Mouse (Mus musculus) heart, adult 2 months (tissue): Measurements from ENCODE around the gene Sec14l1. TPM values are rescaled to one million over a fixed set of nuclear protein-coding genes. Genes with fewer than 3 reads are reported as not detected.

Experiments
- DNase-seq, 2 experiments: peaks; one replicate each; pipeline ENCODE4 v3.0.0; 2021
- H3K27ac ChIP-seq: fragments of 200-600 bp; 2 replicates; pipeline ENCODE4 v1.8.1; 2022
- H3K27me3 ChIP-seq: fragments of 200-500 bp; 2 replicates; pipeline ENCODE4 v1.6.1; 2012; ENCODE audit warnings: mild to moderate bottlenecking, low read length, inconsistent platforms, mixed read lengths; ENCODE audit not compliant: control insufficient read depth, insufficient read depth
- H3K36me3 ChIP-seq: fragments of 200-500 bp; 2 replicates; pipeline ENCODE4 v1.6.1; 2012; ENCODE audit warnings: low read length, inconsistent platforms; ENCODE audit not compliant: control insufficient read depth, insufficient read depth
- H3K4me1 ChIP-seq: fragments of 200-500 bp; 2 replicates; pipeline ENCODE4 v1.6.1; 2011; ENCODE audit warnings: low read length; ENCODE audit not compliant: control insufficient read depth, insufficient read depth
- H3K4me3 ChIP-seq: fragments of 200-600 bp; 2 replicates; pipeline ENCODE4 v1.8.1; 2022
- H3K79me2 ChIP-seq: fragments of 200-500 bp; replicated peaks from 2 replicates; pipeline ENCODE4 v1.6.1; 2012; ENCODE audit warnings: mild to moderate bottlenecking, inconsistent platforms, low read length, moderate library complexity, mixed read lengths; ENCODE audit not compliant: control insufficient read depth, insufficient read depth
- H3K9ac ChIP-seq: fragments of 200-500 bp; 2 replicates; pipeline ENCODE4 v1.6.1; 2012; ENCODE audit warnings: low read depth, mild to moderate bottlenecking, control low read depth, inconsistent platforms, low read length, mixed read lengths
- CTCF ChIP-seq: fragments of 200-600 bp; IDR thresholded peaks from 2 replicates; pipeline ENCODE4 v1.8.1; 2022; ENCODE audit warnings: antibody characterized with exemption, mild to moderate bottlenecking, moderate library complexity
- EP300 ChIP-seq: fragments of 200-500 bp; IDR thresholded peaks from 2 replicates; pipeline ENCODE4 v1.6.1; 2011; ENCODE audit warnings: low read depth, low read length, control low read depth; ENCODE audit not compliant: insufficient read depth
- POLR2A ChIP-seq: fragments of 200-500 bp; IDR thresholded peaks from 2 replicates; pipeline ENCODE4 v1.6.1; 2011; ENCODE audit warnings: mild to moderate bottlenecking, low read depth, low read length, control low read depth; ENCODE audit not compliant: insufficient read depth
- WGBS: fragments of 180-500 bp; shearing (Covaris S2); methylation state at CpG from one replicate; pipeline ENCODE4 v1.1.7; 2018; 5-methylcytosine and 5-hydroxymethylcytosine counted together
- intact Hi-C: fragments of 180-260 bp; cut with DNase I; formaldehyde crosslinking; loops from one replicate; pipeline ENCODE4 v1.15.1; 2025
- polyA plus RNA-seq: library from polyadenylated mRNA; depleted of rRNA; stranded (reverse); fragments of >200 nt; gene quantifications from 2 replicates; pipeline ENCODE4 v1.2.3, GENCODE M21; 2012
- total RNA-seq, 2 experiments: library from RNA; stranded (reverse); gene quantifications; 2 replicates each; pipeline ENCODE4 v1.2.3; 2021

Sec14l1 gene
- total and polyA plus RNA-seq, 3 experiments = 65.4 to 89.5 (median 71.5) TPM

DNA sequence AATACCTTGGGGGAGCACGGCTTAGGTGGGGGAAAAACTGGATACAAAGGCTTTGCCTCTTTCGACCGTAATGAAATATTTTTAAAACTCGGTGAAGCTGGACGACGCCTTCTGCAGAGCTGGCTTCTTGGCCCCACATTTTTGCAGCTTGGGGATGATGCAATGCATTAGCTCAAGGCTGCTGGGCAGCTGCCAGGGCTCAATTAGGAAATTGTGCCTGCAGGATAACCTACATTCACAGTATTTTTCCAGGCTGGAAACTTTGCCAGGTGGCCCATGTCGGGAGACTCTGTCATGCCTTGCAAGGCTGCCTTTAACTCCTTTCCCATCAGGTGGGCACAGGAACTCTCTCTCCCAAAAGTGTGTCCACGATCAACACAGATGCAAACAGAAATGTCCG lies 6.4 kb upstream of the Sec14l1 start:
- no peaks in the 10 kb centered on the region for H3K79me2 ChIP-seq
- TF ChIP-seq EP300 (no peak), POLR2A (no peak)
- H3K4me1 ChIP-seq = peaks cover 18% of the 10 kb centered on the region
- H3K27me3 ChIP-seq = no peaks in the 10 kb centered on the region
- H3K27ac ChIP-seq = peak overlapping the region; percentile 65
- H3K4me3 ChIP-seq = no peak overlapping the region
- no peaks in the 10 kb centered on the region; the same call in 1 of the 2 replicates for H3K36me3 ChIP-seq
- peak; percentile 84 to 88 for DNase-seq
- WGBS = 16% methylated on average over 9 of the region's 9 CpGs
- intact Hi-C loops = no loop called here
- peak overlapping the region; percentile 16; the same call in 1 of the 2 replicates for H3K9ac ChIP-seq

DNA sequence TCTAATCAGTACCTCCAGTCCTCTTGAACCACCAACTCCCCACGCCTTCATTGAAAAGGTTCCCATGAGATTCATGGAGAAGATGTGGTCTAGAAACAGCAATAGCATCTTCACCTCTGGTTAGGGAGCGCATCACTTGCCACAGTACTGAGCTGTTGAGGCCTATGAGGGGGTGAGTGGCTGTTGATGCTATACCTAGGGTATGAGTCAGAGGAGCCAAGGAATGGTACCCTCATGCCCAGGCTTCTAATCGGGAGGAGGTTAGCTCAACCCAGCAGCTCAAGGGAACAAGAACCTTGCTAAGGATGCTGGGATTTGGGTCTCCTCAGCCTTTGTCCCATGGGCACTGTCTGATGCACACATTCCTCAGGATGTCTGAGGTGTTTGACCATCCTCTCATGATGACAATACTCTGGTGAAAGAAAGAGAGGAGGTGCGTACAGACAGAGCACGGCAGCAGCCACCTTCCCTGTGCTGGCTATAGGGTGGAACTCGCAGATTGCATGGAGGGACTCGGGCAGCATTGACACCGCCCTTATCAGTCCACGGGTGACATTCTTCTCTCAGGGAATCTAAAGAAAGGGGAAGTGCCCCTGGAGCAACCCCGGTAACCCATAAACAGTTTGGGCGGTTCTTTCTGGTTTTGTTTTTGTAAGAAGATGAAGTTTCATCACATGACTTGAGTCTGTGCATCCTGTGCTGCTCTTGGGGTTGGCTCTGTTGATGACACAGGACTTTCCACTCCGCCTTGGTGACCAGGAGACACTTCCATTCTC lies 5.6 kb upstream of the Sec14l1 start:
- H3K9ac ChIP-seq = no peak overlapping the region
- no peaks in the 10 kb centered on the region for H3K79me2 ChIP-seq
- 65% methylated on average over 12 of the region's 12 CpGs for WGBS
- H3K27ac ChIP-seq = peak overlapping the region; percentile 65
- H3K4me1 ChIP-seq = peaks cover 14% of the 10 kb centered on the region
- intact Hi-C loops = no loop called here
- H3K27me3 ChIP-seq = no peaks in the 10 kb centered on the region
- TF ChIP-seq CTCF (no peak), POLR2A (no peak), EP300 (no peak)
- H3K4me3 ChIP-seq = no peak overlapping the region
- peak in 1 of 2 experiments; percentile 21 for DNase-seq
- no peaks in the 10 kb centered on the region; the same call in 1 of the 2 replicates for H3K36me3 ChIP-seq

DNA sequence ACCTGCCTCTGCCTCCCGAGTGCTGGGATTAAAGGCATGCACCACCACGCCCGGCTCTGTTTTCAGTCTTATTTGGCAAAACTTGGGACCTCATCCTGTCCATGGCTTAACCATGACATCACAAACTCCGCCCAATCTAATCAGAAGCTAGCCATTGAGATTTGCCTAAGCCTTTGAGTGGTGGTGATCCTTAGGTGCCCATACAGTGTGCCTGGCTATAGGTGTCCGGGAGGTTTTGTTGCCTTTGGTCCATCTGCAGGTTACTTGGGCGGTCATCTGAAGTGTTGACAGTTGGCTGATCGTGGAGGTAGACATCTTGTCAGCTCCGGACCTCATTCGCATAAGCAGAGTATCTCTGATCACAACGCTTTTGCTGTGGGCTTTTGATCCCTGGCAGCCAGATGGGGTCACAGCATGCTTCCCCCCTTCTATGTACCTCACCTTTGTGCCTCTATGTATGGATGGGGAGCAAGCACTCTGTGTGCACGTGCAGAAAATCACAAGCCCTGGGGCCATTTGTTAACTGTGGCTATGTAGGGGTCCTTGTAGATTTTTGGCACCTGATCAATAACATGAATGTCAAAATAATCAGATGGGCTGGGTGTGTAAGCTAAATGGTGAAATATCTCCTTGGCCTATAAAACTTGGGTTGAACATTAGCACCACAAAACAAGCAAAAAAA lies 2.9 kb upstream of the Sec14l1 start:
- Histone ChIP-seq H3K36me3 (no peaks in the 10 kb centered on the region; the same call in 1 of the 2 replicates), H3K27ac (no peak overlapping the region), H3K27me3 (no peaks in the 10 kb centered on the region), H3K79me2 (no peaks in the 10 kb centered on the region; the same call in 1 of the 2 replicates), H3K9ac (no peak overlapping the region), H3K4me1 (peaks cover 14% of the 10 kb centered on the region), H3K4me3 (no peak overlapping the region)
- TF ChIP-seq EP300 = no peak
- no peak for TF ChIP-seq POLR2A
- no peak for TF ChIP-seq CTCF
- no peak for DNase-seq
- WGBS = 85% methylated on average over 11 of the region's 11 CpGs
- intact Hi-C loops = no loop called here

DNA sequence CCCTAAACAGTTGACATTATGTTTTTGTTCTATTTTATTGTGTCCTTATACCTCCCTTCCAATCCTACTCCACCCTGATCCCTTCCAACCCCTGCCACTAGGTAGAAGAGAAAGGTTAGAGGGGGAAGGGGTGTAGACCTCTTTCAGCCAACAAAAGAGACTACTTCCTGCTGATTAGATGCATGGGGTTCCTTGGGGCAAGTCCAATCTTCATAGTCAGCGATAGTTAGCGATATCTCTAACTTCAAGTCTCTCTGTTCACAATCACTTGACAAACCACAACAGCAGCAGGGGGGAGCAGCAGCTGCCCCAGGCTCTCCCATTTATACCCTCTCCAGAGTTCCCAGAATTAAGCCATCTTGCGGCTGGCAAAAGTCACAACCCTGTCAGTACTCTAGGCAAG lies 2.3 kb upstream of the Sec14l1 start:
- peak overlapping the region; percentile 47 for H3K27ac ChIP-seq
- WGBS = 50% methylated on average over 3 of the region's 3 CpGs
- intact Hi-C loops = no loop called here
- no peak for DNase-seq
- H3K4me1 ChIP-seq = peaks cover 15% of the 10 kb centered on the region
- no peaks in the 10 kb centered on the region for H3K27me3 ChIP-seq
- H3K79me2 ChIP-seq = no peaks in the 10 kb centered on the region; the same call in 1 of the 2 replicates
- TF ChIP-seq CTCF = no peak
- no peak for TF ChIP-seq POLR2A
- no peak for TF ChIP-seq EP300
- no peak overlapping the region for H3K4me3 ChIP-seq
- peaks cover 2% of the 10 kb centered on the region for H3K36me3 ChIP-seq
- no peak overlapping the region for H3K9ac ChIP-seq

DNA sequence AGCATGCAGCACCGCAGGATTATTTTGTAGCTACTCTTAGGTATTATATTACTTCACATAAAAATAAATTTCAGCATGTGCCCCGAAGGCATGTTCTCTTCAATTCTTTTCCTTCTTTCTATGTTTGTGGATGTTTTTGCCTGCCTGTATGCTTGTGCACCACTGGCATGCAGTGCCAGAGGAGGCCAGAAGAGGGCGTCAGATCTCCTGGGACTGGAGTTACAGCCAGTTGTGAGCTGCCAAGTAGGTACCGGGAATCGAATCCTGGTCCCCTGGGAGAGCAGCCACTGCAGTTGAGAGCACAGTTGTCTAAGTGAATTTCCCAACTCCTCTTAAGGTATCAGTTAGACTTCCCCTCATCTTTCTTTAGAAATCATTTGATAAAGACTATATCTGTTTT lies 1.6 kb upstream of the Sec14l1 start:
- peaks cover 15% of the 10 kb centered on the region for H3K4me1 ChIP-seq

DNA sequence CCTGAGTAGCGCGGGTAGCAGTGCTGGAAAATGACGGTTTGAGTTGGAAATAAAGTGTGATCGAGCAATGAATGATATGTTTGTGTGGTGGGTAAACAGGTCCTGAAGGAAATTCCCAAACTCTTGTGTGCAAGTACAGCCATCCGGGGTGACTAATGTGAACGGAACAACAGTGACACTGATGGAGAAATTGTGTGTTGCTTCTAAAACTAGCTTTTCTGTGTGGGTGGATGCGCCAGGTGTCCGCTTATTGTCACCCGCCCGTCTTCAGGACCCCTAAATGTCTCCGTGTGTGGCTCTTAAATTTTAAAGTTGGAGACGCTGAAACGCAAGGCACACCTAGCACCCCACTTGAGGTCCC lies 757 bp upstream of the Sec14l1 start:
- no peak for DNase-seq
- 19% methylated on average over 13 of the region's 13 CpGs for WGBS
- peak overlapping the region; percentile 100 for H3K27ac ChIP-seq
- H3K79me2 ChIP-seq = peaks cover 3% of the 10 kb centered on the region; the same call in 1 of the 2 replicates
- H3K4me3 ChIP-seq = peak overlapping the region; percentile 99
- H3K4me1 ChIP-seq = peaks cover 15% of the 10 kb centered on the region
- H3K36me3 ChIP-seq = peaks cover 8% of the 10 kb centered on the region
- intact Hi-C loops = loop anchor here (2.0 kb wide), 1 partner anchor 19 kb away; no protein-coding TSS in a partner anchor
- peak overlapping the region; percentile 79 for H3K9ac ChIP-seq
- no peak for TF ChIP-seq EP300
- TF ChIP-seq POLR2A = no peak
- TF ChIP-seq CTCF = peak; percentile 21; the same call in 1 of the 2 replicates
- no peaks in the 10 kb centered on the region for H3K27me3 ChIP-seq

More for the DNA sequence above, 1.6 kb upstream of the Sec14l1 start:
- peaks cover 8% of the 10 kb centered on the region for H3K36me3 ChIP-seq
- TF ChIP-seq EP300 (no peak), POLR2A (no peak), CTCF (peak; percentile 65)
- H3K4me3 ChIP-seq = no peak overlapping the region
- no peaks in the 10 kb centered on the region for H3K27me3 ChIP-seq
- H3K27ac ChIP-seq = peak overlapping the region; percentile 47
- no peak overlapping the region for H3K9ac ChIP-seq
- intact Hi-C loops = no loop called here
- 81% methylated on average over 5 of the region's 5 CpGs for WGBS
- no peaks in the 10 kb centered on the region; the same call in 1 of the 2 replicates for H3K79me2 ChIP-seq
- peak in 1 of 2 experiments; percentile 42 for DNase-seq
